Mouse (Mus musculus) liver, embryonic 15.5 days (tissue): ENCODE measurements around the gene Ddit4. TPM values are rescaled to one million over a fixed set of nuclear protein-coding genes. Genes with fewer than 3 reads are reported as not detected.

ENCODE experiments used
- ATAC-seq: fragments of 200-750 bp; cut with Nextera tagmentation; 2 replicates; pipeline ENCODE4 v1.8.0; 2017; ENCODE audit warnings: moderate number of reproducible peaks, mild to moderate bottlenecking, moderate library complexity; ENCODE audit not compliant: insufficient read depth
- H3K27ac ChIP-seq: fragments of 300-500 bp; sonication (generic); replicated peaks from 2 replicates; pipeline ENCODE4 v1.5.1; 2015; ENCODE audit warnings: mild to moderate bottlenecking, inconsistent platforms
- H3K27me3 ChIP-seq: fragments of 300-500 bp; sonication (generic); 2 replicates; pipeline ENCODE4 v1.6.1; 2015; ENCODE audit warnings: mild to moderate bottlenecking, inconsistent platforms
- H3K36me3 ChIP-seq: fragments of 300-500 bp; sonication (generic); replicated peaks from 2 replicates; pipeline ENCODE4 v1.6.1; 2015; ENCODE audit warnings: moderate library complexity, mild to moderate bottlenecking, inconsistent platforms
- H3K4me1 ChIP-seq: fragments of 300-500 bp; sonication (generic); replicated peaks from 2 replicates; pipeline ENCODE4 v1.6.1; 2015; ENCODE audit warnings: inconsistent platforms
- H3K4me2 ChIP-seq: fragments of 300-500 bp; sonication (generic); 2 replicates; pipeline ENCODE4 v1.6.1; 2015; ENCODE audit warnings: moderate library complexity, mild to moderate bottlenecking, inconsistent platforms
- H3K4me3 ChIP-seq: fragments of 300-500 bp; sonication (generic); replicated peaks from 2 replicates; pipeline ENCODE4 v1.5.1; 2015; ENCODE audit warnings: mild to moderate bottlenecking, inconsistent platforms
- H3K9ac ChIP-seq: fragments of 300-500 bp; sonication (generic); 2 replicates; pipeline ENCODE4 v1.6.1; 2015; ENCODE audit warnings: moderate library complexity, mild to moderate bottlenecking, inconsistent platforms
- H3K9me3 ChIP-seq: fragments of 300-500 bp; sonication (generic); replicated peaks from 2 replicates; pipeline ENCODE4 v1.6.1; 2016; ENCODE audit warnings: inconsistent platforms
- WGBS: fragments of 180-500 bp; shearing (Covaris S2); methylation state at CpG from one replicate; pipeline ENCODE4 v1.1.7; 2015; ENCODE audit warnings: mixed read lengths; ENCODE audit not compliant: insufficient replicate concordance; 5-methylcytosine and 5-hydroxymethylcytosine counted together
- polyA plus RNA-seq: library from polyadenylated mRNA; unstranded; fragments of >200 nt; fragmentation: Nextera tagmentation; extraction: Ambion mirVana; gene quantifications from 2 replicates; pipeline ENCODE4 v1.2.1, GENCODE M21; 2015

Ddit4 gene
- polyA plus RNA-seq, 1 experiment from 2014 or later, result 5.6 TPM

DNA sequence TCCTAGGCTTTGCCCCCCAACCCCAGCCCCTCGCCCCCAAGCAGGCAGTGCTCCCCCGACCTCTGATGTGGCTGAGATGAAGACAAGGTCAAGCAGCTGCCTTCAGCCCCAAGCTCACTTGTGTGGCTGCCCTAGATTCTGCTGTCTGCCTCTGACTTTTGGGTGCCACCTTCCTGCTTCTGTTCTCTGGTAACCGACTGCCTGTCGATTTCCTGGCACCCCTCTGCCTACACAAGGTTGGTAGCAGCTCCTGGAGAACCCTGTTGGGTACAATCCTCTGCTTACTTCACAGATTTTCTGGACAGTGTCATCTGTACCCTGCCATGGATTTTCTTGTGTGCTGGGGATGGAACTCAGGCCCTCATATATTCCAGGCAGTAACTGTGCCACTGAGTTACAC, 29.7 kb upstream of the Ddit4 start:
- H3K4me3 ChIP-seq, result no peak overlapping the region
- H3K4me2 ChIP-seq, result no peak overlapping the region
- peak overlapping the region; percentile 20; the same call in 1 of the 2 replicates for H3K27ac ChIP-seq
- 9% methylated on average over 4 of the region's 4 CpGs for WGBS
- H3K27me3 ChIP-seq, result no peaks in the 10 kb centered on the region
- ATAC-seq, result no peak
- peaks cover 9% of the 10 kb centered on the region for H3K36me3 ChIP-seq
- H3K4me1 ChIP-seq, result peaks cover 36% of the 10 kb centered on the region
- H3K9me3 ChIP-seq, result no peaks in the 10 kb centered on the region
- no peak overlapping the region for H3K9ac ChIP-seq

GRCm38 (mm10) chr10:59980815-59981244, 29.2 kb upstream of the Ddit4 start:
- peak; percentile 51 for ATAC-seq
- peak overlapping the region; percentile 48 for H3K27ac ChIP-seq
- WGBS, result 25% methylated on average over 6 of the region's 6 CpGs
- no peak overlapping the region for H3K9ac ChIP-seq
- H3K4me3 ChIP-seq, result no peak overlapping the region
- no peak overlapping the region; the same call in 1 of the 2 replicates for H3K4me2 ChIP-seq
- peaks cover 4% of the 10 kb centered on the region; the same call in 1 of the 2 replicates for H3K36me3 ChIP-seq
- peaks cover 36% of the 10 kb centered on the region for H3K4me1 ChIP-seq
- H3K9me3 ChIP-seq, result no peaks in the 10 kb centered on the region
- H3K27me3 ChIP-seq, result no peaks in the 10 kb centered on the region

GRCm38 (mm10) chr10:59978873-59979743, 27.5 kb upstream of the Ddit4 start:
- Histone ChIP-seq H3K4me2 (no peak overlapping the region), H3K36me3 (no peaks in the 10 kb centered on the region), H3K27me3 (no peaks in the 10 kb centered on the region), H3K9me3 (no peaks in the 10 kb centered on the region), H3K4me1 (peaks cover 46% of the 10 kb centered on the region), H3K4me3 (no peak overlapping the region), H3K27ac (0 out of 2 replicates have a peak overlapping the region, but pooled peaks have one; percentile 33), H3K9ac (no peak overlapping the region)
- ATAC-seq, result no peak
- 52% methylated on average over 11 of the region's 11 CpGs for WGBS

DNA sequence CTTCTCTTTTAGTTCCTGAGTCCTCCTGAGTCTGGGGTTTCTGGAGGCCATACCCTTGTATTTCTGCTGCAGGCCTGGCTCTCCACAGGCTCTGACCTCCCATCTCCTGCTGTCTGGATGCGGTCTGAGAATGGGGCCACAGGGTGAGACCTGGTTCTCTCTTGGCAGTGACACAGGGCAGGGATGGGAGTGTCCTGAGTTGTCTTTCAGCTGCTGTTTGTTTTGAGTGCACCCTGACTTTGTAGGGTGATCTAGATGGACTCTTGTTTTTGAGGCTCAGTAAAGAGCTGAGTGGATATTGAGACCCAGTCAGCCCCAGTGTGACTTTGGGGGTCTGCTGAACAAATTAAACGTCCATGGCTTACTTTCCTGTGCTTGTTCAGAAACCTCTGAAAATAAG, 26.8 kb upstream of the Ddit4 start:
- Histone ChIP-seq H3K27ac (0 out of 2 replicates have a peak overlapping the region, but pooled peaks have one; percentile 38), H3K4me3 (no peak overlapping the region), H3K9ac (no peak overlapping the region), H3K4me2 (no peak overlapping the region), H3K36me3 (no peaks in the 10 kb centered on the region), H3K9me3 (no peaks in the 10 kb centered on the region), H3K4me1 (peaks cover 53% of the 10 kb centered on the region), H3K27me3 (no peaks in the 10 kb centered on the region)
- 50% methylated on average over 2 of the region's 2 CpGs for WGBS
- no peak for ATAC-seq

- Histone ChIP-seq H3K4me1 (peaks cover 59% of the 10 kb centered on the region), H3K9me3 (no peaks in the 10 kb centered on the region), H3K9ac (no peak overlapping the region), H3K27me3 (no peaks in the 10 kb centered on the region), H3K27ac (0 out of 2 replicates have a peak overlapping the region, but pooled peaks have one; percentile 38), H3K4me3 (no peak overlapping the region), H3K36me3 (no peaks in the 10 kb centered on the region), H3K4me2 (no peak overlapping the region)
- 61% methylated on average over 5 of the region's 5 CpGs for WGBS
- ATAC-seq, result no peak
These were observed 26.2 kb upstream of the Ddit4 start for GRCm38 (mm10) chr10:59977715-59978343.

GRCm38 (mm10) chr10:59977141-59977540, 25.5 kb upstream of the Ddit4 start:
- H3K27ac ChIP-seq, result no peak overlapping the region
- H3K27me3 ChIP-seq, result peaks cover 4% of the 10 kb centered on the region; the same call in 1 of the 2 replicates
- H3K4me1 ChIP-seq, result peaks cover 60% of the 10 kb centered on the region
- no peak overlapping the region for H3K4me3 ChIP-seq
- no peak overlapping the region for H3K4me2 ChIP-seq
- H3K9me3 ChIP-seq, result no peaks in the 10 kb centered on the region
- H3K36me3 ChIP-seq, result no peaks in the 10 kb centered on the region
- no peak overlapping the region for H3K9ac ChIP-seq
- no peak for ATAC-seq
- 65% methylated on average over 2 of the region's 4 CpGs for WGBS

DNA sequence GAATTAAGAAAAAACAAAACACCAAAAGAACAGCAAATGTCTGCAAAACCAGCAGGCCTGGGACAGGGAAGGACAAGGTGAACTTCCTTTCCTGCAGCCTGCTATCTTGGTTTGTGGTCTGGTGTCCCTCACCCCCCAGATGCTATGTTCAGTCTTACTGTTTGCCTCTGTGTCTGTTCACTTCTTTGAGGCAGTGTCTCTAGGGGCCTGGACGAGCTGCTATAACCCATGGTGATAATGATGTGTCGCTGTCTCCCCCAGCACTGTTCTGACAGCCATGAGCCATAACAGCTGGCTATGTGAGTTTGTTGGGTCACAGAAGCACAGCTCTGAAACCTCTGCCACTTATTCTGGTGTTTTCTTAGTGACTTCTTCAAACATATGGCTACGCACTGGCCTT, 23.2 kb upstream of the Ddit4 start:
- Histone ChIP-seq H3K36me3 (no peaks in the 10 kb centered on the region), H3K4me2 (no peak overlapping the region), H3K4me3 (no peak overlapping the region), H3K4me1 (peaks cover 57% of the 10 kb centered on the region), H3K27me3 (peaks cover 26% of the 10 kb centered on the region), H3K9me3 (no peaks in the 10 kb centered on the region), H3K9ac (no peak overlapping the region), H3K27ac (peak overlapping the region; percentile 61)
- 40% methylated on average over 3 of the region's 3 CpGs for WGBS
- ATAC-seq, result peak; percentile 7; the same call in 1 of the 2 replicates

DNA sequence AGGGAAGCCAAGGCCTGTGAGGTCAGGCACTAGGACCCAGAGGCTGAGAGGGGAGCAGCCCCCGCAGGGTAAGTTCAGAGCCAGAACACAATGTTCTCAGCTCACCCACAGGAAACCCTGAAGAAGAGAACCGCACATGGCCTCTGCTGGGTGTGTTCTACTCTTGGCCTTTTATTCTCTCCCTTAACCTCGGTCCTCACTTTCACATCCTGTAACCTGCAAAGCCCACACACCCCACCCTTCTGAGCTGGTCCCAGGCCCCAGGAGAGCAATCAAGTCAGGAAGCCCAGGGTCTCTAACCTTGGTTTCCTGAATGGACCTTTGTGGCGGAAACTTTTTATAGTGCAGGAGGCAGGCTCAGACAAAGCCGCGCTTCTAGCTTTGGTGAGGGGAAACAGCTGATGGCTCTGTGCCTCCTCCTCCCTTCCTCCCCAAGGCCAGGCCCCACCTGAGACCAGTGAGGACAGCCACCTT, 22.6 kb upstream of the Ddit4 start:
- no peak overlapping the region for H3K9ac ChIP-seq
- no peaks in the 10 kb centered on the region for H3K9me3 ChIP-seq
- no peak overlapping the region for H3K4me2 ChIP-seq
- no peak overlapping the region for H3K4me3 ChIP-seq
- ATAC-seq, result peak; percentile 43
- peaks cover 31% of the 10 kb centered on the region for H3K27me3 ChIP-seq
- H3K36me3 ChIP-seq, result no peaks in the 10 kb centered on the region
- WGBS, result 17% methylated on average over 6 of the region's 6 CpGs
- peaks cover 60% of the 10 kb centered on the region for H3K4me1 ChIP-seq
- H3K27ac ChIP-seq, result peak overlapping the region; percentile 61

- Histone ChIP-seq H3K4me1 (peaks cover 52% of the 10 kb centered on the region), H3K27ac (0 out of 2 replicates have a peak overlapping the region, but pooled peaks have one; percentile 34)
These were observed 21.8 kb upstream of the Ddit4 start for GRCm38 (mm10) chr10:59973400-59973799.

DNA sequence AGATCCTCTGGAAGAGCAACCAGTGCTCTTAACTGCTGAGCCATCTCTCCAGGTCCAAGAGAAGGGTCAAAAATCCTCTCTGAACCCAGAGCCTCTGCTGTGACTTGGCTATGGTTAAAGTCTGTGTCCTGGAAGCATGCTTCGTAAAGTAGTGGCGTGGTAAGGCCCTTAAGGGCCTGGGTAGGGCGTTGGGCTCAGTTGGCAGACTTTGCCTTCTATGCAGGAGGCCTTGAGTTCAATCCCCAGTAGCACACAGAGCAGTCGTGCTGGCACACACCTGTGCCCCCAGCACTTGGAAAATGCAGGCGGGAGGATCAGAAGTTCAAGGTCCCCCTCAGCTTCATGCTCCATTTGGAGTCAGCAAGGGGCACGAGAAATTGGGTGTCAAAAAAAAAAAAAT, 21.4 kb upstream of the Ddit4 start:
- no peaks in the 10 kb centered on the region for H3K9me3 ChIP-seq
- H3K4me3 ChIP-seq, result no peak overlapping the region
- H3K4me1 ChIP-seq, result peaks cover 48% of the 10 kb centered on the region
- no peak overlapping the region for H3K4me2 ChIP-seq
- 64% methylated on average over 6 of the region's 6 CpGs for WGBS
- no peak overlapping the region for H3K9ac ChIP-seq
- ATAC-seq, result no peak
- no peaks in the 10 kb centered on the region for H3K36me3 ChIP-seq
- peaks cover 34% of the 10 kb centered on the region for H3K27me3 ChIP-seq
- H3K27ac ChIP-seq, result no peak overlapping the region

More at GRCm38 (mm10) chr10:59973400-59973799, 21.8 kb upstream of the Ddit4 start:
- H3K4me2 ChIP-seq, result no peak overlapping the region
- no peak for ATAC-seq
- H3K36me3 ChIP-seq, result no peaks in the 10 kb centered on the region
- WGBS, result 70% methylated on average over 4 of the region's 4 CpGs
- no peak overlapping the region for H3K4me3 ChIP-seq
- peaks cover 31% of the 10 kb centered on the region for H3K27me3 ChIP-seq
- H3K9ac ChIP-seq, result no peak overlapping the region
- H3K9me3 ChIP-seq, result no peaks in the 10 kb centered on the region

DNA sequence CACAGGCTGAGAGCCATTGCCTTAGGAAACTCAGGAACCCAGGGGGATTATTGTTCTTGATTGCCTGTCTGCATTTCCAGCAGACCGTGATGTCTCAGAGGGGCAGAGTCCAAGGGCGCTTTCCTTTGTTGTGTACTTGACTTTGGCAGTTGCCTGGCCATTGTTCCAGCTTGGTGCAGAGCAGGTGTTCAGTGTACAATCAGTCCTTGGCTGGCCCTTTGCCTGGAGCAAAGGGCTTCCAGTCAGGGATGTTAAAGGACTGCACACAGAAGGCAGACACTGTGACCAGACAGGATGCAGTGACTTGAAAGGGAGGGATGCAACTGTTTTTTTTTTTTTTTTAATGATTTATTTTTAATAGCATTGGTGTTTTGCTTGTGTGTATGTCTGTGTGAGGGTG, 20.9 kb upstream of the Ddit4 start:
- H3K4me1 ChIP-seq, result peaks cover 45% of the 10 kb centered on the region
- WGBS, result 75% methylated on average over 2 of the region's 2 CpGs
- ATAC-seq, result no peak

More for the DNA sequence above, 20.9 kb upstream of the Ddit4 start:
- H3K9me3 ChIP-seq, result no peaks in the 10 kb centered on the region
- H3K27me3 ChIP-seq, result peaks cover 38% of the 10 kb centered on the region
- no peaks in the 10 kb centered on the region for H3K36me3 ChIP-seq
- H3K9ac ChIP-seq, result no peak overlapping the region
- no peak overlapping the region for H3K27ac ChIP-seq
- no peak overlapping the region for H3K4me2 ChIP-seq
- H3K4me3 ChIP-seq, result no peak overlapping the region
